Mouse (Mus musculus): Measurements from ENCODE around the gene Serpine1. TPM values are rescaled to one million over a fixed set of nuclear protein-coding genes. Genes with fewer than 3 reads are reported as not detected.

The Serpine1 gene
- total and polyA plus RNA-seq, 3 experiments, result 0.04 to 0.11 TPM; not detected in 1

DNA sequence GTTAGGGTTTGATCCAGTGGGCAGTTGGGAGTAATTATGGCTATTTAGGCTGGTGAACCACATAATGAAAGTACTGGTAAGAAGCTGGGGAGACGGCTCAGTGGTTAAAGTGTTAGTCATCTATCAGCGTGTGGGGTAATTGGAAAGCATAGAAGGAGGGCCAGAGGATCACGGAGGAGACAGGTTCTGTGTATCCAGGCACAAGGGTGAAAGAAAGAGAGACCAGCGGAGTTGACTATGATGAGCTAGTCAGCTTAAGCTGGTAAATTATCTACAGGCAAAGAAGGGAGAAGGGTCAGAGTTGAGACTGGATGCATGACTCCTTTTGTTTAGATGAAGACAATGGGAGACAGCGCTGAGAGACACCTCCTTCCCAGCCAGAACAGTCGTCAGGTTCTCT is 20.9 kb downstream of the Serpine1 start:
- no peaks in the 10 kb centered on the region for H3K9me3 ChIP-seq (replicated peaks; ENCODE audit: insufficient read depth, low read length)
- no peak for DNase-seq (ENCODE audit: low read depth, low spot score)
- H3K36me3 ChIP-seq (ENCODE audit: control insufficient read depth in 1 of 2, insufficient read depth in 2 of 2, low read length in 2 of 2), result no peaks in the 10 kb centered on the region

DNA sequence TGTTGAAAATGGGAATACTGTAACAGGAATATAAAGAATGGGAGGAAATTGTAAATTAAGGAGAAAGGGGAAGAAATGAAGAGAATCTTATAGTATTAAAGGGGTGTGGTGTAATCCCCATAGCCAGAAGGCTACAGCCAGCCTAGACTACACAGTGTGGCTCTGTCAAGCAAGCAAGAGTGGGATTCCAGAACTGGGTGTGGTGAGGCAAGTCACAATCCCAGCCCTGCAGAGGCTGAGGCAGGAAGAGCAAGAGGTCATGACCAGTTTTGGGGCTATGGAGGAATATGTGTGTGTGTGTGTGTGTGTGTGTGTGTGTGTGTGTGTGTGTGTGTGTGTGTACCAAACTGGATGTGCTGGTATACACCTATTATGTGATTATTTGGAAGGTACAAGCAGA is 25.1 kb downstream of the Serpine1 start:
- Histone ChIP-seq H3K79me2 (ENCODE audit: control insufficient read depth, insufficient read depth, low read length, poor library complexity) (peaks cover 14% of the 10 kb centered on the region), H3K27ac (ENCODE audit: control insufficient read depth, low read depth, low read length) (no peak overlapping the region), H3K9me3 (replicated peaks; ENCODE audit: insufficient read depth, low read length) (no peaks in the 10 kb centered on the region), H3K4me1 (ENCODE audit: control insufficient read depth in 1 of 2, insufficient read depth in 2 of 2, low read length in 2 of 2) (peaks cover 0 to 12% of the 10 kb centered on the region in 2 experiments), H3K4me3 (ENCODE audit: control insufficient read depth in 1 of 2, insufficient read depth in 1 of 2, low read depth in 2 of 2, low read length in 2 of 2) (no peak overlapping the region), H3K9ac (ENCODE audit: control insufficient read depth, low read depth, low read length, poor library complexity, severe bottlenecking) (no peak overlapping the region), H3K27me3 (ENCODE audit: control insufficient read depth in 1 of 2, insufficient read depth in 2 of 2, low read length in 2 of 2) (no peaks in the 10 kb centered on the region), H3K36me3 (ENCODE audit: control insufficient read depth in 1 of 2, insufficient read depth in 2 of 2, low read length in 2 of 2) (peaks cover under 1 to 3% of the 10 kb centered on the region in 2 experiments; a peak in 1 of 4 replicates)
- no peak for DNase-seq (ENCODE audit: low read depth, low spot score)
- TF ChIP-seq TAL1 (IDR thresholded peaks at IDR 0.05; ENCODE audit: low read length) (no peak), MAZ (IDR thresholded peaks at IDR 0.05; ENCODE audit: low read depth, low read length) (no peak), KAT2A (conservative IDR thresholded peaks at IDR 0.05; ENCODE audit: low read depth, low read length) (no peak), EP300 (IDR thresholded peaks at IDR 0.05; ENCODE audit: low read depth in 1 of 2, low read length in 2 of 2) (no peak), TCF12 (IDR thresholded peaks at IDR 0.05; ENCODE audit: low read depth, low read length) (no peak), GATA1 (IDR thresholded peaks at IDR 0.05; ENCODE audit: low read depth, low read length) (no peak), ELF1 (IDR thresholded peaks at IDR 0.05; ENCODE audit: low read depth, low read length) (no peak), CHD1 (IDR thresholded peaks at IDR 0.05; ENCODE audit: low read depth, low read length) (no peak), SMC3 (IDR thresholded peaks at IDR 0.05; ENCODE audit: low read depth, low read length) (no peak), JUND (IDR thresholded peaks at IDR 0.05; ENCODE audit: low read depth, low read length) (no peak), MYC (IDR thresholded peaks at IDR 0.05; ENCODE audit: low read depth, low read length) (no peak), POLR2AphosphoS2 (IDR thresholded peaks at IDR 0.05; ENCODE audit: low read length) (no peak), MYB (IDR thresholded peaks at IDR 0.05; ENCODE audit: low read depth, low read length) (no peak), POLR2AphosphoS5 (IDR thresholded peaks at IDR 0.05; ENCODE audit: borderline replicate concordance, low read depth, low read length) (no peak), USF2 (IDR thresholded peaks at IDR 0.05; ENCODE audit: borderline replicate concordance in 1 of 2, insufficient read depth in 1 of 2, low read depth in 1 of 2, low read length in 2 of 2) (no peak), BHLHE40 (IDR thresholded peaks at IDR 0.05; ENCODE audit: borderline replicate concordance, low read depth, low read length) (no peak), POLR2A (IDR thresholded peaks at IDR 0.05; ENCODE audit: control insufficient read depth in 1 of 2, insufficient read depth in 1 of 2, low read depth in 1 of 2, low read length in 2 of 2, poor library complexity in 1 of 2) (no peak)

More for the DNA sequence above, 20.9 kb downstream of the Serpine1 start:
- no peak overlapping the region for H3K4me3 ChIP-seq (ENCODE audit: control insufficient read depth in 1 of 2, insufficient read depth in 1 of 2, low read depth in 2 of 2, low read length in 2 of 2)
- H3K27me3 ChIP-seq (ENCODE audit: control insufficient read depth in 1 of 2, insufficient read depth in 2 of 2, low read length in 2 of 2), result no peaks in the 10 kb centered on the region
- H3K27ac ChIP-seq (ENCODE audit: control insufficient read depth, low read depth, low read length), result no peak overlapping the region
- TF ChIP-seq TBP (IDR thresholded peaks at IDR 0.05; ENCODE audit: low read depth, low read length), result no peak
- TF ChIP-seq MAFK (IDR thresholded peaks at IDR 0.05; ENCODE audit: borderline replicate concordance, low read depth, low read length), result no peak
- TF ChIP-seq CHD2 (IDR thresholded peaks at IDR 0.05; ENCODE audit: low read length), result no peak
- no peak for TF ChIP-seq UBTF (IDR thresholded peaks at IDR 0.05; ENCODE audit: borderline replicate concordance, insufficient read depth, low read depth, low read length)
- no peaks in the 10 kb centered on the region for H3K79me2 ChIP-seq (ENCODE audit: control insufficient read depth, insufficient read depth, low read length, poor library complexity)
- peaks cover 0 to 6% of the 10 kb centered on the region in 2 experiments; a peak in 2 of 4 replicates for H3K4me1 ChIP-seq (ENCODE audit: control insufficient read depth in 1 of 2, insufficient read depth in 2 of 2, low read length in 2 of 2)
- H3K9ac ChIP-seq (ENCODE audit: control insufficient read depth, low read depth, low read length, poor library complexity, severe bottlenecking), result no peak overlapping the region

Data from MEL (cell line).